Mouse (Mus musculus): Measurements from ENCODE around the gene Mpp1.
"Not testable (repeated sequence)": the region's sequence is repeated elsewhere in the genome, so short reads cannot be mapped to it uniquely, and the experiment has no call there.

Gene Mpp1

DNA sequence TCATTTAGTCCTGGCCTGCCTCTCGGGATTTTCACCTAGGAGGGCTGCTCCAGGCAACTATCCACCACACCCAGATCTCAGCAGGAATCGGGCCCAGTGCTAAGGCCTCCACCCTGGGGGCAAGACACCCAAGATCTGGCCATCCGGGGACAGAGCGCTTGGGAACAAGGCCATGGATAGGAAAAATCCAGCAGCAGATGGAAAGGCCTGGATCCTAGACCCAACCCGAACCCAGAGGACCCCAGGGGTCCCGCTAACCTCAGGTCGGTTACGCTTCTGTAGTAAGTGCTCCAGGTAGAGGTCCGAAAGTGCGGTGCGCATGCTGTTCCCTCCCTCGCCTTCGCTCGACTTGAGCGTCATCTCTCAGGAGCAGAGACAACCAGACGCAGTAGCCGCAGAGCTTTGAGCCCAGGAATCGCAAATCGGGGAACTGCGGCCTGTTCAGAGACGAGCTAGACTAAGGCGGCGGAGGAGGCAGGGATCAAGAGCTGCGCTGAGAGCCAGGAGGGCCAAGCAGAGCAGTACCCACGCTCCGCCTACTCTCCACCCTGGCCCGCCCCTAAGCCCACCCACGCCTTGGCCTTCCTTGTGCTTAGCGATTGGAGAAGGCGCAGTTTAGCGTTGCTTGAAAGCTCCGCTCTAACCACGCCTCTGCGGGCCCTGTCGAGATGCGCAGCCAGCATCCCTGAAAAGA, at the start of gene Mpp1:
Gene Mpp1 (minus strand): TSS at position 550 of the 694 bp plus-strand sequence.
- peak; percentile 79 for DNase-seq (ENCODE audit: low read depth, low spot score)
- H3K27me3 ChIP-seq (ENCODE audit: control insufficient read depth, insufficient read depth, low read length, poor library complexity, severe bottlenecking): no peaks in the 10 kb centered on the region
- H3K36me3 ChIP-seq (ENCODE audit: control insufficient read depth, insufficient read depth, low read length, poor library complexity, severe bottlenecking): no peaks in the 10 kb centered on the region

DNA sequence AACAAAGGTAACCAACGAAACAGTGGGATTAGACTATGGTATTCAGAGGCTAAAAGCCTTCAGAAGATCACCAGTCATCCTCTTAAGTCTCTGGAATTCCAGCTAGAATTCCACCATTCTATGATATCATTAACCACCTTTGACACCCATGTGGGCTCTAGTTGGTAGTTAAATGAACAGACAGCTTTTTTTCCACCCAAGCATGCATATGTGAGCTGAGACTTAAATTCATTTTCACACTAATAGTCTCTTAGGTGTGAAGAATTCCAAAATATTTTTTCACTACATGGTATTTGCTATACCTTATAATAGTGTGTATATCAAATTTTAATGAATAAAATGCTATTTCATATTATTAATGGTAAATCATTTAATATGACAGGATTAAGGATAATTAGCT, 32.9 kb upstream of the Mpp1 start, which contains the start of gene Smim9:
Gene Smim9 (minus strand): TSS at position 101 of the 400 bp plus-strand sequence.
- Histone ChIP-seq H3K36me3 (ENCODE audit: control insufficient read depth, insufficient read depth, low read length, poor library complexity, severe bottlenecking) (no peaks in the 10 kb centered on the region), H3K27me3 (ENCODE audit: control insufficient read depth, insufficient read depth, low read length, poor library complexity, severe bottlenecking) (no peaks in the 10 kb centered on the region)
- no peak for DNase-seq (ENCODE audit: low read depth, low spot score)

DNA sequence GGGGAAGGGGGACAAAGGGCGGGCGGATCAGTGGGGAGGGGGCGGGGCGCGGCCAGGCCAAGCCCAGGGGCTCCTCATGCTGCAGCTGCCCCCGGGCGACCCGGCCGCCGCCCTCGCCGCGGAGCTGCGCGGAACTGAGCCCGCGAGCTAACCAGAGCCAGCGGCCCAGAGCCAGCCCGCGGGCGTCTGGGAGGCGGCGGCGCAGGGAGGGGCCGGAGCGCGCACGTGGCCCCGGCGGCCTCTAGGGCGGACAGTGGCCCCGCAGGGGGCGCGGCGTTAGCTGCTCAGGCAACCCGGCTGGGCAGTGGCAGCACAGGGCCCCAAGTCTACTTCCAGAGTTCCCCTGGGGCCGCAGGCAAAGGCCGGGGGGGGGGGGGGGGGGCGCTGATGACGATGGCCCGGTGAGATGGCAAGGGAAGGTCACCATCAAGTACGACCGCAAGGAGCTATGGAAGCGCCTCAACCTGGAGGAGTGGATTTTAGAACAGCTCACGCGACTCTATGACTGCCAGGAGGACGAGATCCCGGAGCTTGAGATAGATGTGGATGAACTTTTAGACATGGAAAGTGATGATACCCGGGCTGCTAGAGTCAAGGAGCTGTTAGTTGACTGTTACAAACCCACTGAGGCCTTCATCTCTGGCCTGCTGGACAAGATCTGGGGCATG, 24.9 kb upstream of the Mpp1 start:
- H3K27me3 ChIP-seq (ENCODE audit: control insufficient read depth, insufficient read depth, low read length, poor library complexity, severe bottlenecking): no peaks in the 10 kb centered on the region
- H3K36me3 ChIP-seq (ENCODE audit: control insufficient read depth, insufficient read depth, low read length, poor library complexity, severe bottlenecking): no peaks in the 10 kb centered on the region
- peak; percentile 51 for DNase-seq (ENCODE audit: low read depth, low spot score)

DNA sequence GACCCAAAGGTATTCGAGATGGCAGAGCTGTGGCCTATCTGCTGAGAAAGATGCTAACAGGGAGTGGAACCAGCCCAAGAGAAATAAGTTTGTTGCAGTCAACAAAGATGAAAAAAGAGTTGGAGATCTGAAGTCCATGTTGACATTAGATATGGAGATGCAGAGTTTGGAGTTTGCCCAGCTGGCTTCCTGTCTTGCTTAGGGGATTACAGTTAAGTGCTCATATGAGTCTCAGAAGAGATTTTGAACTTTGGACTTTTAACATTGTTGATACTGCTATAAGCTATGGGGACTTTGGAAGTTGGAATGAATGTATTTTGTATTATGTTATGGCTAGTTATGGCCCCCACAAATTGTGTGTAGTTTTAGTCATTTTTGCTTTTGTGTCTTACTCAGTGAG, 21.4 kb upstream of the Mpp1 start:
- Histone ChIP-seq H3K36me3 (ENCODE audit: control insufficient read depth, insufficient read depth, low read length, poor library complexity, severe bottlenecking) (no peaks in the 10 kb centered on the region), H3K27me3 (ENCODE audit: control insufficient read depth, insufficient read depth, low read length, poor library complexity, severe bottlenecking) (no peaks in the 10 kb centered on the region)
- DNase-seq (ENCODE audit: low read depth, low spot score): no peak

DNA sequence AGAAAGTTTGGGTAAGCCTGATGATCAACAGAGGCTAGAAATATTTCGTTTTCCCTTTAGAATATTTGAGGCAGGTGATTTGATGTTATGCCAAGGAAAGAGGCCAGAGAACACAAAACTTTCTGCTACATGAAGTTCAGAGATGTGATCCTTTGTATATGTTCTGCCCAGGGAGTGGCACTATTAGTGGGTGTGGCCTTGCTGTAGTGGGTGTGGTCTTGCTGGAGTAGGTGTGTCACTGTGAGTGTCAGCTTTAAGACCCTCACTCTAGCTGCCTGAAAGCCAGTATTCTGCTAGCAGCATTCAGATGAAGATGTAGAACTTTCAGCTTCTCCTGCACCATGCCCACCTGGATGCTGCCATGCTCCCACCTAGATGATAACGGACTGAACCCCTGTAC, 19.5 kb upstream of the Mpp1 start:
- Histone ChIP-seq H3K36me3 (ENCODE audit: control insufficient read depth, insufficient read depth, low read length, poor library complexity, severe bottlenecking) (no peaks in the 10 kb centered on the region), H3K27me3 (ENCODE audit: control insufficient read depth, insufficient read depth, low read length, poor library complexity, severe bottlenecking) (no peaks in the 10 kb centered on the region)
- DNase-seq (ENCODE audit: low read depth, low spot score): no peak

GRCm38 (mm10) chrX:75148414-75148813, 17.6 kb upstream of the Mpp1 start:
- DNase-seq (ENCODE audit: low read depth, low spot score): no peak
- H3K27me3 ChIP-seq (ENCODE audit: control insufficient read depth, insufficient read depth, low read length, poor library complexity, severe bottlenecking): no peaks in the 10 kb centered on the region
- no peaks in the 10 kb centered on the region for H3K36me3 ChIP-seq (ENCODE audit: control insufficient read depth, insufficient read depth, low read length, poor library complexity, severe bottlenecking)

DNA sequence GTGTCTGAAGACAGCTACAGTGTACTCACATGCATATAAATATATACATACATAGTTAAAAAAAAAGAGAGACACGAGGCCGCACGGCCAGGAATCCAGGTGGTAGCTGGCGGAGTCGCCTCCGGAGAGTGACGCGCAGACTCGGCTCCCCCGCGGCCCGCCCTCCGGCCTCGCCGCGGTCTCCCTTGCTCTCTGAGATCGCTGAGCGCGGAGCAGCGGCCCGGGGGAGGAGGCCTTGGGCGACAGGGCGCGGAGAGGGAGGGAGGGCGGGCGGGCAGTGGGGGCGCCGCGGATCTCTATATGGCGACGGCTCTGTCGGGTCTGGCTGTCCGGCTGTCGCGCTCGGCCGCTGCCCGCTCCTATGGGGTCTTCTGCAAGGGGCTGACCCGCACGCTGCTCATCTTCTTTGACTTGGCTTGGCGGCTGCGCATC, 12.3 kb upstream of the Mpp1 start:
- not testable (repeated sequence) for H3K36me3 ChIP-seq (ENCODE audit: control insufficient read depth, insufficient read depth, low read length, poor library complexity, severe bottlenecking)
- peak; percentile 22 for DNase-seq (ENCODE audit: low read depth, low spot score)

GRCm38 (mm10) chrX:75138182-75138581, 7.4 kb upstream of the Mpp1 start:
- DNase-seq (ENCODE audit: low read depth, low spot score): no peak
- no peaks in the 10 kb centered on the region for H3K27me3 ChIP-seq (ENCODE audit: control insufficient read depth, insufficient read depth, low read length, poor library complexity, severe bottlenecking)
- no peaks in the 10 kb centered on the region for H3K36me3 ChIP-seq (ENCODE audit: control insufficient read depth, insufficient read depth, low read length, poor library complexity, severe bottlenecking)

More for the DNA sequence above, 12.3 kb upstream of the Mpp1 start:
- H3K27me3 ChIP-seq (ENCODE audit: control insufficient read depth, insufficient read depth, low read length, poor library complexity, severe bottlenecking): not testable (repeated sequence)

DNA sequence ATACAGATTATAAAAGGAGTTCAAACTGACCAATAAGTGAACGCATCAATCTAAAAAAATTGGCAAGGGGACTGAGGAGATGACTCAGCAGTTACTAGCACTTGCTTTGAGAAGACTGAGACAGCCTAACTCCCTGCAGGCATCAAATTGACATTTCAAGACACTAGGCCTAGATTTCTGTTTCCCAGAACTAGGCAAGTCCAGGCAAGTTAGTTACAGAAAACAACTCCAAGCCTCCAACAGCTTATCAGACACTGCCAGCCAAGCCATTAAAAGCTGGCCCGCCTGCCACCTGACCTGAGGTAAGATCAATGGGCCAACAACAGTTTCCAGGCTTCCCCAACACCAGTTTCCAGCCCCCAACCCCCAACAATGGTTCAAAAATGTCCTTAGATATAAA, 6.9 kb upstream of the Mpp1 start:
- no peaks in the 10 kb centered on the region for H3K27me3 ChIP-seq (ENCODE audit: control insufficient read depth, insufficient read depth, low read length, poor library complexity, severe bottlenecking)
- DNase-seq (ENCODE audit: low read depth, low spot score): no peak
- H3K36me3 ChIP-seq (ENCODE audit: control insufficient read depth, insufficient read depth, low read length, poor library complexity, severe bottlenecking): no peaks in the 10 kb centered on the region

DNA sequence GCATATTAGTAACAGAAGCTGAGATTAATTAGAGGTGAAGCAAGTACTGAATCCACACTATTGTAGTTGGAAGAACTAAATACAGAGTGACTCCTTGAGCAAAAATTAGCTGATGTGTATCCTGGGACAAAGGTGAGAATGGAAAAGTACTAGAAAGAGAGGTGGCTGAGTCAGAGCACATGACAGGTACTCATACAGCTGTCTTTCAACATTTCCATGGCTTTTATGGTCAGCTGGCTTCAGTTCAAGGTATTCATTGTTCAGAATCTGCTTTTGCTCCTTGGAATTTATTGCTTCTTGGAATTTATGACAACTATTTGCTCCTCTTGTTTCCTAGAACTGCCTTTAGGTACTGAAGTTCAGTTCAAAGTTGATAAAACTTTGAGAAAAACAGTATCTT, 6.1 kb upstream of the Mpp1 start:
- no peaks in the 10 kb centered on the region for H3K27me3 ChIP-seq (ENCODE audit: control insufficient read depth, insufficient read depth, low read length, poor library complexity, severe bottlenecking)
- H3K36me3 ChIP-seq (ENCODE audit: control insufficient read depth, insufficient read depth, low read length, poor library complexity, severe bottlenecking): no peaks in the 10 kb centered on the region
- no peak for DNase-seq (ENCODE audit: low read depth, low spot score)

DNA sequence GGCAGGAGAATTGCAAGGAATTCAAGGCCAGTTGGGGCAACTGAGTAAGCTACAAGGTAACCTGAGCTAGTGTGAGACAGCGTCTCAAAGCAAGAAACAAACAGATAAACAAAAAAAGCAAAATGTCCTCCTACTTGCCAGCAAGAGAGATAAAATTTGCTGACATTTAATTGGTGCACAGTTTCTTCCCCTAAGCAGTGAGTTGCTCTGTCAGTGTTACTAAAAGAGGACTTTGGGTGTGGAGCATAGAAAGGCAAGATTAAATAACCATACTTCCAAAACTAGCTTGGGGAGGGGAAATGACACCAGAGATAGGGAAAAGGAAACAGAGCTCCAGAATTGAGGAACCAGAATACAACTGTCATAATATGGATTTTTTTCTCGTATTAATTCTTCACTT, 1.3 kb downstream of the Mpp1 start:
- no peak for DNase-seq (ENCODE audit: low read depth, low spot score)

GRCm38 (mm10) chrX:75128333-75128980, 2.4 kb downstream of the Mpp1 start:
- DNase-seq (ENCODE audit: low read depth, low spot score): peak; percentile 23
- Histone ChIP-seq H3K36me3 (ENCODE audit: control insufficient read depth, insufficient read depth, low read length, poor library complexity, severe bottlenecking) (no peaks in the 10 kb centered on the region), H3K27me3 (ENCODE audit: control insufficient read depth, insufficient read depth, low read length, poor library complexity, severe bottlenecking) (no peaks in the 10 kb centered on the region)

More for the DNA sequence above, 1.3 kb downstream of the Mpp1 start:
- no peaks in the 10 kb centered on the region for H3K27me3 ChIP-seq (ENCODE audit: control insufficient read depth, insufficient read depth, low read length, poor library complexity, severe bottlenecking)
- no peaks in the 10 kb centered on the region for H3K36me3 ChIP-seq (ENCODE audit: control insufficient read depth, insufficient read depth, low read length, poor library complexity, severe bottlenecking)

DNA sequence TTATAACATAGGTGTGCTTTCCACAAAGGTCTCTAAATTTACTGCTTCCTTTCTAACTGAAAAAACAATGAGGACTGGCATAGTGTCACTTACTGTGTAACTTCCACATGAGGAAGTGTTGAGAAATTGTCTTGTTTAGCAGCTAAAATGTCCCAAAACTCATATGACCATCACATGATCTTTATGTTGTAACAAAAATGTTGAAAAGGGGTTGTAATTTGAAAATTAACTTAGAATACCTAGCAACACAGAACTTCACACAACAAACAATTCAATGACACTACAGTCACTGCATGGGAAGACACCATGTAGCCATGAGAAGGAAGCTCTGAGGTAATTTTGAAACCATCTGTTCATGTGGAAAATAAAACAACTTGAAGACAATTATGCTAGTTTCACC, 3.9 kb downstream of the Mpp1 start:
- no peaks in the 10 kb centered on the region for H3K27me3 ChIP-seq (ENCODE audit: control insufficient read depth, insufficient read depth, low read length, poor library complexity, severe bottlenecking)
- DNase-seq (ENCODE audit: low read depth, low spot score): peak; percentile 50
- no peaks in the 10 kb centered on the region for H3K36me3 ChIP-seq (ENCODE audit: control insufficient read depth, insufficient read depth, low read length, poor library complexity, severe bottlenecking)

- no peak for DNase-seq (ENCODE audit: low read depth, low spot score)
- Histone ChIP-seq H3K36me3 (ENCODE audit: control insufficient read depth, insufficient read depth, low read length, poor library complexity, severe bottlenecking) (no peaks in the 10 kb centered on the region), H3K27me3 (ENCODE audit: control insufficient read depth, insufficient read depth, low read length, poor library complexity, severe bottlenecking) (no peaks in the 10 kb centered on the region)
Measured at GRCm38 (mm10) chrX:75125606-75126005, 5.2 kb downstream of the Mpp1 start.

DNA sequence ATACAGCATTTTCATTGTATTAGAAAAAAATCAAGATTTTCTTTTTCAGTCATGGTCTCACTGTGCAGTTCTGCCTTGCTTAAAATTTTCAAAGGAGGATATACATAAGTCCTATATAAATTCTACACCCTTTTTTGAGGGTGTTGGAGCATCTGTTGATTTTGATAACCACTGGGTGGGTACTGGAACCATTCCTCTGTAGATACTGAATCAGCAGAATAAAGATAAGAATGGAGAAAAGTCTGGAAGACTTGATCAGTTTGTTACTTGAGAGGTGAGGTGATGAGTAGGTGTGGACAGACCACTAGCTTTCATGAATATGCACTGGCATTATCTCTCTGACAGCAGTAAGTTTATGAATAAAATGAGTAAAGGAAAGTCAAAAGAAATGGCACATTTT, 15.3 kb downstream of the Mpp1 start:
- H3K27me3 ChIP-seq (ENCODE audit: control insufficient read depth, insufficient read depth, low read length, poor library complexity, severe bottlenecking): no peaks in the 10 kb centered on the region
- H3K36me3 ChIP-seq (ENCODE audit: control insufficient read depth, insufficient read depth, low read length, poor library complexity, severe bottlenecking): no peaks in the 10 kb centered on the region
- DNase-seq (ENCODE audit: low read depth, low spot score): no peak

Data from splenic B cell, adult 2 months (primary cell).